In genomic region chr1:133254856-133255764, GRCm38 (mm10) we compare ENCODE assay signal across 11 mouse cellular contexts. TPM values are rescaled to one million over a fixed set of nuclear protein-coding genes. Genes with fewer than 3 reads are reported as not detected.
DNase-seq lines count a peak whose midpoint lies in the region; ATAC-seq and TF ChIP-seq lines count a peak whose summit lies in the region.
"Had no signal": no experiment of that assay in that cellular context is flagged by ENCODE, and none has a peak within 500 bp of the region (broad histone marks: within the 10 kb centered on the region; RNA-seq: fewer than 3 reads in every experiment).

No protein-coding gene starts in this region.

- TF ChIP-seq CTCF in brain, embryonic 14.5 days (IDR thresholded peaks at IDR 0.05; ENCODE audit: borderline replicate concordance, extremely low read depth, insufficient read depth, insufficient read length) = no peak

- H3K4me2 ChIP-seq in hindbrain, embryonic 11.5 days (replicated peaks; ENCODE audit: low read depth, low read length) = no peak overlapping the region
- peak overlapping the region; percentile 35 for H3K4me2 ChIP-seq in intestine, embryonic 16.5 days (ENCODE audit: low read depth, low read length)
- H3K4me2 ChIP-seq: neural tube, embryonic 12.5 days had no signal

- peaks cover 6% of the 10 kb centered on the region for H3K36me3 ChIP-seq in hindbrain, embryonic 10.5 days
- no peaks in the 10 kb centered on the region for H3K36me3 ChIP-seq in hindbrain, embryonic 11.5 days (ENCODE audit: control insufficient read depth, insufficient read depth, low read length)
- H3K36me3 ChIP-seq in intestine, embryonic 16.5 days (ENCODE audit: control insufficient read depth, insufficient read depth, low read length) = no peaks in the 10 kb centered on the region; the same call in 1 of the 2 replicates

- 65% methylated on average over 9 of the region's 9 CpGs for WGBS in hindbrain, embryonic 10.5 days
- 58% methylated on average over 9 of the region's 9 CpGs for WGBS in hindbrain, embryonic 11.5 days
- 24% methylated on average over 9 of the region's 9 CpGs for WGBS in intestine, embryonic 16.5 days

- ATAC-seq in hindbrain, embryonic 11.5 days (ENCODE audit: low FRiP score) = no peak
- ATAC-seq in intestine, embryonic 16.5 days = no peak; the same call in 1 of the 2 replicates

- H3K27ac ChIP-seq in hindbrain, embryonic 10.5 days = peak overlapping the region; percentile 31; the same call in 1 of the 2 replicates
- no peak overlapping the region for H3K27ac ChIP-seq in hindbrain, embryonic 11.5 days (ENCODE audit: low read depth, low read length)
- H3K27ac ChIP-seq in intestine, embryonic 16.5 days (ENCODE audit: low read length) = peak overlapping the region; percentile 83
- H3K27ac ChIP-seq: left cerebral cortex, adult 2 months; neural tube, embryonic 12.5 days had no signal

- H3K4me1 ChIP-seq in hindbrain, embryonic 10.5 days (replicated peaks) = peaks cover 75% of the 10 kb centered on the region
- peaks cover 18% of the 10 kb centered on the region; the same call in 1 of the 2 replicates for H3K4me1 ChIP-seq in hindbrain, embryonic 11.5 days (replicated peaks; ENCODE audit: control insufficient read depth, insufficient read depth, low read length)
- H3K4me1 ChIP-seq in intestine, embryonic 16.5 days (ENCODE audit: control insufficient read depth, insufficient read depth, low read length) = peaks cover 72% of the 10 kb centered on the region

- DNase-seq in hindbrain, embryonic 10.5 days (ENCODE audit: low spot score) = no peak
- DNase-seq in hindbrain, embryonic 11.5 days (ENCODE audit: low spot score) = no peak
- peak; percentile 73 for DNase-seq in brain, embryonic 14.5 days (ENCODE audit: low read depth)
- DNase-seq in mesoderm, embryonic 11.5 days (ENCODE audit: low read depth, low spot score) = peak; percentile 20
- DNase-seq in cerebellum, adult 11-12 months = no peak
- DNase-seq in right cerebral cortex, postnatal 36 days (ENCODE audit: low spot score in 2 of 2) = no peak
- no peak for DNase-seq in adrenal gland, postnatal 25 days
- DNase-seq: thymus, postnatal 14 days had no signal

- no peak overlapping the region for H3K9ac ChIP-seq in hindbrain, embryonic 11.5 days (ENCODE audit: low read depth, low read length)
- peak overlapping the region; percentile 38; the same call in 1 of the 2 replicates for H3K9ac ChIP-seq in intestine, embryonic 16.5 days (ENCODE audit: low read depth, low read length)
- H3K9ac ChIP-seq: neural tube, embryonic 12.5 days had no signal

- no peak overlapping the region for H3K4me3 ChIP-seq in hindbrain, embryonic 10.5 days
- no peak overlapping the region for H3K4me3 ChIP-seq in hindbrain, embryonic 11.5 days (ENCODE audit: low read depth, low read length)
- H3K4me3 ChIP-seq in intestine, embryonic 16.5 days (ENCODE audit: low read length) = 0 out of 2 replicates have a peak overlapping the region, but pooled peaks have one; percentile 11
- H3K4me3 ChIP-seq: left cerebral cortex, adult 2 months; neural tube, embryonic 12.5 days had no signal

- H3K27me3 ChIP-seq in hindbrain, embryonic 10.5 days (ENCODE audit: insufficient read depth, poor library complexity, severe bottlenecking) = peaks cover 11% of the 10 kb centered on the region
- no peaks in the 10 kb centered on the region for H3K27me3 ChIP-seq in hindbrain, embryonic 11.5 days (ENCODE audit: control insufficient read depth, insufficient read depth, low read length)
- no peaks in the 10 kb centered on the region for H3K27me3 ChIP-seq in intestine, embryonic 16.5 days (replicated peaks; ENCODE audit: control insufficient read depth, insufficient read depth, low read length)
- H3K27me3 ChIP-seq: neural tube, embryonic 12.5 days had no signal

- no peaks in the 10 kb centered on the region for H3K9me3 ChIP-seq in hindbrain, embryonic 10.5 days
- H3K9me3 ChIP-seq in hindbrain, embryonic 11.5 days (ENCODE audit: control insufficient read depth, low read length) = no peaks in the 10 kb centered on the region
- H3K9me3 ChIP-seq in intestine, embryonic 16.5 days (ENCODE audit: control insufficient read depth, low read length) = no peaks in the 10 kb centered on the region
- H3K9me3 ChIP-seq: neural tube, embryonic 12.5 days had no signal

- no peak for TF ChIP-seq POLR2A in brain, embryonic 14.5 days (IDR thresholded peaks at IDR 0.05; ENCODE audit: borderline replicate concordance, extremely low read depth, insufficient read depth, insufficient read length, poor library complexity, severe bottlenecking)

RNA-seq across cellular contexts. Expression of gene Golt1a, which starts 54.5 kb away (rescaled TPM):
- not detected in 2 replicates for polyA plus RNA-seq in hindbrain, embryonic 10.5 days (2016; fragmentation: Nextera tagmentation; extraction: Ambion mirVana)
- not detected in 2 replicates for polyA plus RNA-seq in hindbrain, embryonic 11.5 days (2014; fragmentation: Nextera tagmentation; extraction: Ambion mirVana)
- polyA plus RNA-seq in brain, embryonic 14.5 days (2012; rRNA removed) = 0.04 TPM in 1 of 2 replicates, not detected in the other
- 34.8 and 45.4 TPM in 2 replicates for polyA plus RNA-seq in intestine, embryonic 16.5 days (2015; fragmentation: Nextera tagmentation; extraction: Ambion mirVana)
- total RNA-seq in adrenal gland, postnatal 25 days (2021) = 0.43 and 1.0 TPM in 2 replicates
- polyA plus RNA-seq: neural tube, embryonic 12.5 days had no signal

Comparison
In these comparisons a context has a peak if more than half of its experiments do, and no peak if none do; other contexts are left out.
1. DNase-seq: peak in brain, embryonic 14.5 days (single experiment) and mesoderm, embryonic 11.5 days (single experiment); none in hindbrain, embryonic 10.5 days (single experiment), hindbrain, embryonic 11.5 days (single experiment), cerebellum, adult 11-12 months (single experiment), right cerebral cortex, postnatal 36 days (0 of 2) and adrenal gland, postnatal 25 days (single experiment).
2. RNA of gene Golt1a, which starts 54.5 kb away (polyA plus RNA-seq): 34.8 to 45.4 TPM in intestine, embryonic 16.5 days; not detected in hindbrain, embryonic 11.5 days, 0.04 TPM in brain, embryonic 14.5 days and not detected in hindbrain, embryonic 10.5 days; every median in the first group is over 10 times any median in the second.